Mouse (Mus musculus) adrenal gland, postnatal 4 days (tissue): Measurements from ENCODE around the gene Yars. TPM values are rescaled to one million over a fixed set of nuclear protein-coding genes. Genes with fewer than 3 reads are reported as not detected.
"Not testable (repeated sequence)": the region's sequence is repeated elsewhere in the genome, so short reads cannot be mapped to it uniquely, and the experiment has no call there.

Source experiments
- DNase-seq, 2 experiments: peaks; one replicate each; pipeline ENCODE4 v3.0.0; 2021 to 2022; ENCODE audit warnings: low spot score in 2 of 2, mixed read lengths in 2 of 2
- total RNA-seq, 2 experiments: library from RNA; stranded (reverse); gene quantifications; 2 replicates each; pipeline ENCODE4 v1.2.3; 2021

The Yars gene
- total RNA-seq, 2 experiments from 2014 or later: 79.5 to 80.4 TPM

DNA sequence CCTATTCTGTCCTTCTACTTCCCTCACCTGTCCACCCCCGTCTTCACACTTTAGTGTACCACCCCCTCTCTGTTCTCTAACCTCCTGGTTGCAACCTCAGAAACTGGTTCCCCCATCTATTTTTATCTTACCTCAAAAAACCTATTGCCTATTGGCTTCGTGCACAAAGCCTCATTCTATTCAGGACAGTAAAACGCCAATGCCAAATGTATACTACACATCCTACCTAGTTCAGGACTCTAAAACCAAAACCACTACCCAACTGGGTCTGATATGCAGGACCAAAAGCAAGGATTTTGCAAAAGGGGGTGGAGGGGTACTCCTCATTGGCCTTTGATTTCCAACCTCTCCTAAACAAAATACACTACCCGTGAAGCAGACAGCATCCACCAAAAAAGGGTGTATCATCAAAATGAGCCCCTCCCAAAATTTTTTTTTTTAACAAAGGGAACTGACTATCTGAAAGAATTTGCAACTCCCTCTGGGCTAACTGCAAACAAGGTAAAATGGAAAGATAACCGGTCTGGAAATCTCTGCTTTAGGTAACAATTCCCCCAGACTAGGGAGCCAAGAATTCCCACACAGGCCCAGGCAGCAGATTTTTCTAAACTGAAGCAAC is 1.4 kb upstream of the Yars start:
- DNase-seq: no peak

DNA sequence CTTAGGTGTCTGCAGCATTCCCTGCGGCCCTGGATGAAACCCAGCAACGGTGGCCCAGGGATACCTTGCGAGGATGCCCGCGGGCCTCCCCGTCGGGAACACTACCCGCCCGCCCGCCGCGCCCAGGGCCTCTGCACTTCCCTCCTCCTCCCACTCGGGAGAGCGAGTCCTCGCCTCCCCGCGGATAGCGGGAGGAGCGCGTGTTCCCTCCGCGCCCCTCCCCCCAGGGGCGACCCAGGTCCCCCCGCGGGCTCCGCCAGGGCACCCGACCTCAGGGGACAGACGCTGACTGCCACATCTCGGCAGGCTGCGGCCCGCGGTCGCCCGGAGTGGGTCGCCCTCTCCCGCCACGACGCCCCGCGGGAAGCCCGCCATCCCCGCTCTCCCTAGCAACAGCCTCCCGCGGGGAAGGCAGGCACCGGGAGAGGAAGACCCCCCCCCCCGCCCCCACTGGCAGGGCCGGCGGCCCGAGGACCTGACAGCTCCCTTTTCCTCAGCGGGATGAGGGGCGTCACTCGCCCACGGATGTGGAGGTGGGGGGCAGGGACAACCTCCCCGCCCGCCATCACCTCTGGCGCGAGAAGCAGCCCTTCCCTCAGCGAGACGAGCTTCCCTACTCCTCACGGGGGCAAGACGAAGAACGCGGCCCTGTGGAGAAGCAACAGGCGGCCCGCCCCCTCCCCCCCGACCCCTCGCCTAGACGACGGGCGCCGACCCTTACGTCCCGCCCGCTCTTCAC is 588 bp upstream of the Yars start:
- DNase-seq: peak; percentile 28

DNA sequence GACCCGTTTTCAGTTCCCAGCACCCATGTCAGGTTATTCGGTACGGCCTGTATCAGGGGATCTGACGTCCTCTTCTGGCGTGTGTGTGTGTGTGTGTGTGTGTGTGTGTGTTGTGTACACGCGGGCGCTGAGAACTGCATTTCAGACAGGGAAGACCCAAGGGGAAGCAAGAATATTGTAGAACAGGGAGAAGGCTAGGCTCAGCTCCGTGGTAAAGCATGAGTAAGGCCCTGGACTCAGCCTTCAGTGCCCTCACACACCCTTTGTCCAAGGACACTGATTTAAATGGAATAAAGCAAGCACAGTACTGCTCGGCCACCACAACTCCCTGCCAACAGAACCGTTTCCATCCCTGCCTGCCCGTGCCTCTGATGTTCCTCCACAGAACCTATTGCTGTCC is 978 bp downstream of the Yars start:
- DNase-seq: no peak

DNA sequence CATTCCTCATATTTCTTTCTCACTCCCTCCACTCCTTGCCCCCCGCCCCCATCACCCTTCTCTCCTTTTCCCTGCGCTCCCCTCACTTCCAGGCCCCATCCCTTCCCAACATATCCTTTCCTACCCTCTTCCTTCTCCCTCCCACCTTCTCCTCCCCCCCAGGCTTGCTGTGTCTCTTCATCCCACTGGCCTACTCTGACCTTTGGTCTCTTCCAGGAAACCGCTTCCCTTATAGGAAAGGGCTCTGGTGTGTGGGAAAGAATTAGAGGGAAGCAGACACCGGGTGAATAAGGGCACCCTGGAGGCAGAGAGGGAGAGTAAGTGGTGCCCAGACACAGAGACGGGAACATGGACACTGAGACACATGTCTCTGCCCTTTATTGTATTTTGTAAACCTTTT is 2.1 kb downstream of the Yars start:
- no peak for DNase-seq

DNA sequence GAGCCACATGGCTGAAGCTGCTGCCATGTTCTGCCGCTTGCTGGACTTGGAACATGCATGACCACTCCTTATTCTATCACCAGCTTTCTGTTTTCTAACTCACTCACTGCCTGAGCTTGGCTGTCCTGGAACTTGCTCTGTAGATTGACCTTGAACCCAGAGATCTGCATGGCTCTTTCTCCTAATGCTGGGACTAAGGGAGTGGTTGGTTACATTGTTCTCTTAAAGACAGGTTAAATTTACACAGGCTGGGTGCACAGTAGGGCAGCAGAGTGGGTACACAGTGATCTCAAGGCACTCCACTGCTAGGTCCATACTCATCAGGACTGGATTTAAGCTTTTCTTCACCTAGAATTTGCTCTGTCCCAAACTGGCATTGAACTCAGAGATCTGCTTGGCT is 4.7 kb downstream of the Yars start:
- DNase-seq: no peak

DNA sequence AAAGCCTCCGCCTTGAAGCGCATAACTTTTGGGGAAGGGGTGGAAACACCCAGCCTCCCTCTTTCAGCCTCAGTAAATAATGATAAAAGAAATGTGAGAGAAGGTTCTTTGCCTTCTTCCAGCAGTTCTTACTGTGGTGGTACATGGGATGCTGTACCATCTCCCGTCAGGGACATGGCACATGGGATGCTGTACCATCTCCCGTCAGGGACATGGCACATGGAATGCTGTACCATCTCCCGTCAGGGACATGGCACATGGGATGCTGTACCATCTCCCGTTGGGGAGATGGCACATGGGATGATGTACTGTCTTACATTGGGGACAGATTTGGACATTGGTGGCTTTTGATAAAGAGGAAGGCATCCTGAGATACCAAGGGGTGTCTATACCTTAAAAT is 8.0 kb downstream of the Yars start:
- DNase-seq: no peak

DNA sequence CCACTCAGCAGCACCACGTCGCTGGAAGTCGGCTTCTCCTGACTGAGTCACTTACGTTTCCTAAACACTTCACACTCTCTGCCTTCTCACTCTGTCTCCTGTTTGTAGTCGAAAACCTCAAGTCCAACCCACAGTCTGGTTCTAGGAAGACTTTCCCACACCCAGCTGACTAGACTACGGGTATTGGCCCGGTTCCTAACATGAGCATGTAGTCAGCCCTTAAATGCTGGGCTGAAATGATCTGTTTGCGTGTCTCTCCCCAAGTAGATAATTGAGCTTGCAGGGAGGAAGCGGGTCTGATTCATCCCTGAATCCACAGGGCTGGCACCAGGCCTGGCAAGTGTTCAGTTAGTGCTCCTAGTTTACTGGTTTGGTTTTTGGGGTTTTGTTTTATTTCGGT is 15.1 kb downstream of the Yars start:
- no peak for DNase-seq

DNA sequence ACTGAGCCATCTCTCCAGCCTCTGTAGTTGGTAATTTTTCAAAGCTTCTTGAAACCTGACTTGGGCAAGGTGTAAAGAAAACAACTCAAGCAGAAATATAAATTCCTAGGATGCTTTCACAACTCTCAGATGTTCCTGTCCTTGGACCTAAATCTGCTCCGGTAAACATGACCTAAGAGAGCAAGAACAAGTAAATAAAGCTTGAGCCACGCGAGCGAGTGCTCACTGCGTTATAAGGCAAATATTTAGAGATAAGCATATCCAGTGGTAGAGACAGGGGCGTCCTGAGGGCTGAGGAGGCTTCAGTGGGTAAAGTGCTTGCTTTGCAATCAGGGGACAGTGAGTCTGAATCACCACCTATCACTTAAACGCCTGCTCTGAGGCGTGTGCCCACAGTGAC is 17.2 kb downstream of the Yars start:
- DNase-seq: no peak

DNA sequence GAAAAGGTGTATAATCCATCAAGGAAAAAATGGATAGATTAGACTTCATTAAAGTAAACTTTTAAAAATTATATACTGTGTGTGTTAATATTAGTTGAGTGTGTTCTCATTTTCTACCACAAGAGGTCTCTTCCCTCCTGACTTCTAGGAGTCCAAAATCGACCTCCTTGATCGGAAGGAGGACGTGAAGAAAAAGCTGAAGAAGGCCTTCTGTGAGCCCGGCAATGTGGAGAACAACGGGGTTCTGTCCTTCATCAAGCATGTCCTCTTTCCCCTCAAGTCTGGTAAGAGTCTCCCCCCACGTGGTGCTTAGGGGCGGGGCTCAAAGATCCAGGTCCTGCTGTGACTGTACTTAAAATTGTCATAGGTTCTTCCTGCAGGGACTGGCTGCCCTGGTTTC is 19.9 kb downstream of the Yars start:
- no peak for DNase-seq

DNA sequence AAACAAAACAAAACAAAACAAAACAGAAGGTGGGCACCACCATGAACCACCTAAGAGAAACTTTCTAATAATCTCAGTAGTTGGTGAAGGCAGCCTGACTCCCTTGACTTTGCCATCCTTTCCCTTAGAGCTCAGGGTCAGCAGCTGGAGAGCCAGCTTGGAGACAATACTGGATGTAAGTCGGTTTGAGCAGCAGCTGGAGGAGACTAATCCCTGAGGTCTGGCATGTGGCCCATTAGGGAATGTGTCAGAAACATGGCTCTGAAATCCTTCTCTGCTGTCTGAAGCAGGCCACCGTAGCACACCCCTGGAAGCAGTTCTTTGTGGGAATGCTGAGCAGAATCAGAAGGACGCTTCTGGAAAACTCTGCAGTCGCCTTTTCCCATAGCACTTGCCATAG is 21.9 kb downstream of the Yars start:
- no peak for DNase-seq

DNA sequence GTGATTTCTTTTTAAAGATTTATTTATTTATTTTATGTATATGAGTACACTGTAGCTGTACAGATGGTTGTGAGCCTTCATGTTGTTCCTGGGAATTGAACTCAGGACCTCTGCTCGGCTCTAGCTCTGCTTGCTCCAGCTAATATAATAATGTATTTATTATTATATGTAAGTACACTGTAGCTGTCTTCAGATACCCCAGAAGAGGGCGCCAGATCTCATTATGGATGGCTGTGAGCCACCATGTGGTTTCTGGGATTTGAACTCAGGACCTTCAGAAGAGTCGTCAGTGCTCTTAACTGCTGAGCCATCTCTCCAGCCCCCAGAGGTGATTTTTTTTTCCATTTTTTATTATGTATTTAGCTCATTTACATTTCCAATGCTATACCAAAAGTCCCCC is 22.9 kb downstream of the Yars start:
- not testable (repeated sequence) for DNase-seq

DNA sequence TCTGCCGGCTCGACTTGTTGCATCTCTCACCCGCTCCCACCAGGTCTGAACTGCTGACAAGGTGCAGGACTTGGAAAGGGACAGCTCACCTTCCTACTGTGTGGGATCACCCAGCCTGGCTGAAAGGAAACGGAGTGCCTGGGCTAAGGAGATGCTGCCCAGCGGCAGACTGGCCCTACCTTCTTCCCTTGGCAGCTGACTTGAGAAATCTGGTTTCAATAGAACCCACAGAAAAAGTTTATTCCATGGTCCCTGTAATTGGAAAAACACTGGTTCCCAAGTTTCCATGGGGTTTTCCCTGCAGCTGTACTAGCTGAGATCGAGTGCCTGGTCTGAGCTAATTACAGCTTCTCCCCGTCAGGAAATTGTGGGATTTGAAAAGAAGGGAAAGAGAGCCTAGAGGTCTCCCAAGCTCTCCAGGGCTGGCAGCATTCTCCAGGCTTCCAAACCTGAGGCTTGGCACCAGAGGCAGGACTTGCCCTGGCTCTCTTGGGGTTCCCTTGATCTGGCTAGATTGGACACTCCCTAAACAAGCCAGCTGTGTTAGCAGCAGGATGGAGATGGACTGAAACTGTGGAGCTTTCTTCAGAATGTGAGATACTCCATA is 29.1 kb downstream of the Yars start:
- DNase-seq: no peak

DNA sequence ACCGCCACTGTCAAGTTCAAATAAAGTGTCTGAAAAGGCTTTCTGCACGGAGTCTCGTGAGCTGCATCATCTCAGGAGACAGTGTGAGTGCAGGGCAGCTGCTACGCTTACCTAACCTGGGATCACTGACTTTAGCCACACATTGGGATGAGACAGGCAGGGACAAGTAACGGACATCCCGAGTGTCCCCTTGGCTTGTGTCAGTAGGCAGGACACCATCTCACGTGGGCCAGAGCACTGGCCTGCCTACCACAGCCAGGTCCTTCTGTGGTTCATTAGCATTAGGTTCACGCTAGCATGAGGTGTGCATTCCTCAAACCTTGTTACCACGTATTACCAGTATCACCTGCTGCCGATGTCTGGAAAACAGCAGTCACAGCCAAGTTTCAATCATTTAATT is 29.6 kb downstream of the Yars start:
- no peak for DNase-seq

DNA sequence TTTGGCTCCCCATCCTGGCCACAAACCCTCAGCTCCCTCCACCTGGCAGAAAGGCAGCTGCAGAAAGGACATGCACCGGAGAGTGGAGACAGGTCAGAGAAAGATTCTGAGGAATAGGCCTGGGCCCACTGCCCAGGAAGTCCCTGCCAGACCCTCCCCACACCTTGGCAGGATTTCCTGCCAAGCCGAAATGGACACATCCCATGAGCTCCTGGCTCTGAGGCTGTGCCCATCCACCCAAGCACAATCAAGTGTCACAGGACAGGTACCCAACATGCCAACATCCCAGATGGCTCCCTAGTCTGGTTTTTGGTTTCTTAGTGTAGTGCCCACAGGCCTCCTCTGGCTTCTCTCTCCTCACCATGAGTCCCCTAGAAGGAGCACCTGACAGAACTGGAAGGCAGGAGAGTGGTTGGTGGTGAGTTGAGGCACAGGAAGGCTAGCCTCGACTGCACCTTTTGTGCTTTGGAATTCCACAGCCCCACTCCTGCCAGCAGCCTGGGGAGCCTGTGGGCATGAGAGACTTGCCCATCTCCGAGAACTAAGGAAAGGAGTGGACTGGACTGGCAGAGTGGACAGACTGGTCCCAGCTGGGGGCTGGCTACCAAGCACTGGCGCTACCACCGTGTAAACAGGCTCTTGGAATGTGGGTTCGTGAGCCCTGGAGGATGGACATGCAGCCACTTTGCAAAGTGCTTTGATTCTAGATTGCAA is 31.0 kb downstream of the Yars start:
- no peak for DNase-seq

DNA sequence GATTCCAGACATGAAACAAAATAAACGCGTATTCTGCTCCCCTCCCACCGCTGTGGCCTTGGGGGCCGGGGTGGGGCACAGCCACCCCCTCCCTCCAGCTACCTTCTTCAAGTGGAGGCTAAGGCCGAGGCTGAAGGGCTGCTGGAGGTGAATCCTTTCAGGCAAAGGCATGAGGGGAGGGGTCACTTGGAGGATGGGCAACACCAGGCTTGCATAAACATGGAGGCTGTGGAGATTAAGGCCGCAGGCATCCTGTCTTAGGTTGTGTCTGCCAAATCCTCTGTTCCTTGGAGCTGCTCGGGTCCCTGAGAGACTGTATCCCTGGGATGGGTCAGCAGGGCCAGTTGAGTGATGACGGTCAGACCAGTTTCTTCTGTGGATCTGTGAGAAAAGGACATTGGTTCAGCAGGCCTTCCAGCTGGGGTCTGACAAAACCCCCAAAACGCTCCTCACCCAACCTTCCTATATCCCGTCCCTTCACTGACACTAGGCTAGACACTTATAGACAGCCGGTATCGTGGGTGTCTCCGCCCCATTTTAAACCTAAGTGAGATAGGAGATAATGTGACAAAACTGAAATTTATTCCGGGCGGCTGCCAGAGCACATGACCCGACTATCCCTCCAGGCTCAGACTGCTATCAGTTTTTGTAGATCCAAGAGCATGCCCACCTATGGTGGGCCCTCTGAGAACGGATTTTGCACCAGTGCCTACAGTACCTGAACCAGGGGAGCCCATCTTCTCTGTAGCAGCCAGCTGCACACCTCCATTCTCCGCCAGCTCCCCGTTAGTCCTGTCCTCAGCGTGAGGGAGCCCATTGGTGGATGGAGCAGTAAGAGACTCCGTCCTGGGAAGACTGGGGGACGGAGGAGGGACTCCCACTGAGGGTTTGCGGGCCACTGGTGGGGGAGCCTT is 31.8 kb downstream of the Yars start:
- DNase-seq: no peak

DNA sequence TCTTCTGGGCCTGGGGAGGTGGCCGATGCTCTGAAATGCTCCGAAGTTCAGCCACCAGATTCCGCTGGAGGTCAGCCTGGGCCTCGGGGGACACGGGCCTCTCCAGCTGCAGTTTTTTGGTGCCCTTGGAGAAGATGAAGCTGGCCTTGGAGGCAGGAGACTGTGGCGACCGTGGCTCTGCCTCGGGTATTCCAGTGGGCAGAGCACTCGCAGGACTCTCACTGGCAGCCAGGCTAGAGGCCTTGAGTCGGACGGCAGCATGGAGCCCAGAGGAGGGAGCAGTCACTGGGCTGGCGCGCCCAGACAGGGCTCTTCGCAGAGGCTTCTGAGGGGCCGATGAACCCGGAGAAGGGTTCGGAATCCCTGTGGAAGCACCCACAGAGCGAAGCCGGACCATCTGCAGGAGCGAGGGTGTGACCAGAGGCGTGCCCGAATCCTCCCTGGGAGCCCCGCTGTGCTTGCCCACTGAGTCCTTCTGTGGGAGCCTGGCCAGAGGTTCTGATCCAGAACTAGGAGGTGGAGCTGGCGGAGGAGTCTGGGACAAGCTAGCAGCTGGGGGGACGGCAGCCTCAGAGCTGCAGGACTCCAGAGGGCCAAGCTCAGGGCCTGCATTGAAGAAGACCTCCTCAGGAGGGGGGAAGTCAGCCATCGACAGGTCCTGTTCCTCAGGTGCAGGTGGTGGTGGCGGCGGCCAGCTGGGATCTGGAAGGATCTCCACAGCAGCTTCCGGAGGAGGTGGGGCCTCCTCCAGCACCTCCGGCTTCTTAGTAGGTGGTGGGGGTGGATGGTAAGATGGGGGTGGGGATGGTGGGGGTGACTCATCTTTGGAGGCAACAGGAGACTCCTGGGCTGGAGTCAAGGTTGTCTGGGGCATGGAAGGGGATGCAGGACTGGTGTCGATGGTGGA is 32.7 kb downstream of the Yars start:
- no peak for DNase-seq

DNA sequence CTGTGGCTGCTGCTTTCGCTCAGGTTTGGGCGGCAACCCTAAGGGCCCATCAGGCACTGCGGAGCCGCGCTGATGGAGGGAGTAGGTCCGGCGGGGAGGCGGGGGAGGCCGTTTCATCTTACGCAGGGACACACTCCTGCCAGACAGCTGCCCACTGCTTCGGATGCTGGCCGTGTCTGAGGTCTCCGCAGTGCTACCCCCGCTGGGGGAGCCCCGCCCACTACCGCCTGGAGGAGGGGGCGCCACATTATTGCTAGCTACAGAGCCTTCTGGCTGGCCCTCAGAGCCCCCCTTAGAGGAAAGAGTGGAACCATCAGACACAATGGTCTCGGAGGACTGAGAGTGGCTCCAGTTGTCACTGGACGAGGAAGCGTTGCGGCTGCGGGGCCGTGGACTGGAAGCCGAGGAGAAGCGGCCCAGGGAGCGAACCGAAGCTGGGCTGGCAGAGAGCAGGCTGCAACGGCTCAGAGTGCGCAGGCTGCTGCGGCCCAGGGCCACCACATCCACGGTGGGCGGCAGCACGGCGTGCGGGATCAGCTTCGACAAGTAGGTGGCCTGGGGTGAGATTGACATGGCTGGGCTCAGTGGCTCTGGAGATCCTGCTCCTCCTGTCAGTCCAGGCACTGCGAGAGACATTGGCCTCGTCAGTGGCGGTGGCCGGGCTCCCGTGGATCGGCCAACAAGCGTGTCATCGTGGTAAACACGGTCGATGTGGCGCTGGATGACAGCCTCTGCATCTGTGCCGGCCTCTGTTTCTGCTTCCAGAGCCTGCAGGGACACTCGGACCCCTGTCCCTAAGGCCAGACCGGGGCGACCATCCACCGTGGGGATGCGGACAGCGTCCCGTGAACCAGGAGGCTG is 34.1 kb downstream of the Yars start:
- DNase-seq: no peak

DNA sequence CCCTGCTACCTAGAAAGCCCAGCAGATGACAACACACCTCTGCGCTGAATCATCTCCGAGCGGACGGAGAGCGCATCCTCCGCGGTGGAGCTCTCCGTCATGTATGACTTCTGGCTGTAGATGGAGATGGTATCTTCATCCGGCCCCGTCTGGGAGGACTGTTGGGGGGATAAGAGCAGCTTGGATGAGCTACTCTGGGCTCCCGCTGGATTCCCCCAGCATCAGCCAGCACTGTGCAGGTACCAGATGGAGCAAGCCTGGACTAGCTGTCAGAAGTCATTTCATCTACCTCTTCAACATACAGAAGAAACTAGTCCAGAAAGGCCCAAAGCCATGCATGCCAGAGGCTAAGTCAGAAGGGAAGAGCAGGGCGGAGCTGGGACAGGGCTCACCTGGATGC is 35.8 kb downstream of the Yars start:
- no peak for DNase-seq

DNA sequence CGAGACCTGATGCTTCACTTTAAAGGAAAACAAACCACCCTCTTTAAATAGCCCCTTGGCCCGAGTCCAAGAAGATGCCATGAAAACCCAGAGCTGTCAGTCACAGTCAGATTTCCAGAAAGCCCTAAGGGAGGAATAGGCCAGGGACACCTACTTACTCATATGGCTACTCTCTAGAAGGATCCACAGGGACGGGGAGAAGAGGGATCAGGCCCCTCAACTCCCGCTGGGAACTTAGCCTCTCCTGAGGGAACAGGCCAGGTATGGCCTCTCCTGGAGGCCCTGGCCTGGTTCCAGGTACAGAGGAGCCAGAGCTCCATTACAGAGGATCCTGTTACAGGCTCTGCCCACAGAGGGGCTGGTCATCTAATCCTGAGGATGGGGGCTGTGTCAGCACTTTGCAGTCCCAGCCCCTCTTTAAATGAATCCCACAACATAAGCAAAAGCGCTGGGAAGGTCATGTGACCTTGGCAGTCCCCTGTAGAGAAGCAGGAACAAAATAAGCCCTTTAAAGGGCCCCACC is 36.9 kb downstream of the Yars start:
- DNase-seq: no peak
